Mouse (Mus musculus) megakaryocyte, embryonic 14.5 days (primary cell): ENCODE measurements around the gene Scarb1.

Experiments used
- FLI1 ChIP-seq: IDR thresholded peaks from 2 replicates; pipeline ENCODE4 v1.6.1; 2012; ENCODE audit warnings: low read length, inconsistent platforms, mixed read lengths
- GATA1 ChIP-seq: IDR thresholded peaks from 3 replicates; pipeline ENCODE4 v1.6.1; 2012; ENCODE audit warnings: mixed read lengths, low read length, inconsistent platforms, borderline replicate concordance

DNA sequence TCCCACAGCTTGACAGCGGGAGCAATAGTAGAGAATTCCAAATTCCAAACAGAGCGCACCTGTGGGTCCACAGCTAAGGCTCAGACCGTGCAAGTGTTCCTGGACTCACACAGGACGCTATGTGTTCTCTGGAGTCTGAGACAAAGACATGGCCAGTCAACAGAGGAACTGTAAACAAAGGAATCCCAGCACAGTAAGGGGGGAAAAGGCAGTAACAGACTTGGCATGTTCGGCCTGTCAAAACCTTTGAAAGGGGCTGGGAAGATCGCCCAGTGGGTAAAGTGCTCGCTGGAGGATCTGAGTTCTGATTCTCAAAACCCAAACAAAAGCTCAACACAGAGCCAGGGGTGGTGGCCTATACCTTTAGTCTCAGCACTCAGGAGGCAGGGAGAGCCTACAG is 3.4 kb downstream of the Scarb1 start:
- TF ChIP-seq GATA1 = no peak
- no peak for TF ChIP-seq FLI1
